Mouse (Mus musculus): ENCODE data around the gene Bves. TPM values are rescaled to one million over a fixed set of nuclear protein-coding genes. Genes with fewer than 3 reads are reported as not detected.

The Bves gene
- polyA plus RNA-seq, 1 experiment from 2014 or later = 1.4 TPM

DNA sequence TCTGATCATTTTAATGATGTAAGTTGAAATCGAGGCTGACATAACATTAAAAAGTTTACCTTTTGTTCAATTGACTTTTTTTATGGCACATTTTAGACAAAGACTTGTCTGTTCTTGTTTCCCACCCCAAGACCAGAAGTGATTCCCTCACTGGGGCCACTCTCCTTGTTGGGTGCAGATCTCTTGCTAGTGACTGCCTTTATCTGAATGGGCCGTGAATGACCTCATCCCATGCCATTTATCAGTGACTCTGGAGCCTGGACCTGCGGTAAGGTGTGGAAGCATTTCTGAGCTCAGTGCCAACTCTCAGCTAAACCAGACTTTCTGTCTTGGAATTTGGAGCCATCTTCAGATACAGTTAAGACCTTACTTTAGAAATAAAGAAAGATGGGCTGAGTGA is 34.1 kb downstream of the Bves start:
- ATAC-seq (replicated peaks; ENCODE audit: low FRiP score) (no peak), DNase-seq (ENCODE audit: low spot score) (no peak)
- H3K4me3 ChIP-seq (ENCODE audit: low read depth, low read length) = no peak overlapping the region
- no peaks in the 10 kb centered on the region for H3K27me3 ChIP-seq (replicated peaks; ENCODE audit: control insufficient read depth, insufficient read depth, low read length)
- no peak overlapping the region for H3K4me2 ChIP-seq
- H3K27ac ChIP-seq (ENCODE audit: low read depth, low read length) = no peak overlapping the region
- H3K9me3 ChIP-seq (ENCODE audit: control insufficient read depth, low read length) = no peaks in the 10 kb centered on the region
- 62% methylated on average over 3 of the region's 3 CpGs for WGBS
- no peaks in the 10 kb centered on the region for H3K36me3 ChIP-seq (ENCODE audit: control insufficient read depth, insufficient read depth, low read length)
- H3K4me1 ChIP-seq (replicated peaks; ENCODE audit: control insufficient read depth, insufficient read depth, low read length) = no peaks in the 10 kb centered on the region
- no peak overlapping the region for H3K9ac ChIP-seq (ENCODE audit: low read depth, low read length)

DNA sequence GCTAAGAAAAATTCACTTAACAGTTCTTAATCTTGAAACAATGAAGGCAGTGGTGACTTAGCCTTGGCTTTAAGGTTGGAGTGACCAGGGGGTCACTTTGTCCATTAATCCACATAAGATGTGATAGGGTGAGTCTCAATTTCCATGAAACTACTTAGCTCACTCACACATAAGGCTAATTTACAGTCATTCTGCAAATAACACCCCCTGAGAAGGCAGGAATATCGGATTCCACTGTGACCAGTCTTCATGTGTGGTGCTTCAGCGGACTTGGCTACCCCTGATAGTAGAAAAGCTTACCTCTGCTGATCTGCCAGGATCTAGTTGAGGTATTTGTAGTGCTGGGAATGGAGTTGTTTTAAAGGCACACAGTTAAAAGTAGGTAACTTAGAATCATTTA is 35.0 kb downstream of the Bves start:
- DNase-seq (ENCODE audit: low spot score) (no peak), ATAC-seq (replicated peaks; ENCODE audit: low FRiP score) (no peak)
- Histone ChIP-seq H3K4me1 (replicated peaks; ENCODE audit: control insufficient read depth, insufficient read depth, low read length) (no peaks in the 10 kb centered on the region), H3K27ac (ENCODE audit: low read depth, low read length) (no peak overlapping the region), H3K9ac (ENCODE audit: low read depth, low read length) (no peak overlapping the region), H3K4me2 (no peak overlapping the region), H3K27me3 (replicated peaks; ENCODE audit: control insufficient read depth, insufficient read depth, low read length) (no peaks in the 10 kb centered on the region), H3K9me3 (ENCODE audit: control insufficient read depth, low read length) (no peaks in the 10 kb centered on the region), H3K36me3 (ENCODE audit: control insufficient read depth, insufficient read depth, low read length) (no peaks in the 10 kb centered on the region), H3K4me3 (ENCODE audit: low read depth, low read length) (no peak overlapping the region)
- WGBS = 76% methylated on average over 2 of the region's 2 CpGs

DNA sequence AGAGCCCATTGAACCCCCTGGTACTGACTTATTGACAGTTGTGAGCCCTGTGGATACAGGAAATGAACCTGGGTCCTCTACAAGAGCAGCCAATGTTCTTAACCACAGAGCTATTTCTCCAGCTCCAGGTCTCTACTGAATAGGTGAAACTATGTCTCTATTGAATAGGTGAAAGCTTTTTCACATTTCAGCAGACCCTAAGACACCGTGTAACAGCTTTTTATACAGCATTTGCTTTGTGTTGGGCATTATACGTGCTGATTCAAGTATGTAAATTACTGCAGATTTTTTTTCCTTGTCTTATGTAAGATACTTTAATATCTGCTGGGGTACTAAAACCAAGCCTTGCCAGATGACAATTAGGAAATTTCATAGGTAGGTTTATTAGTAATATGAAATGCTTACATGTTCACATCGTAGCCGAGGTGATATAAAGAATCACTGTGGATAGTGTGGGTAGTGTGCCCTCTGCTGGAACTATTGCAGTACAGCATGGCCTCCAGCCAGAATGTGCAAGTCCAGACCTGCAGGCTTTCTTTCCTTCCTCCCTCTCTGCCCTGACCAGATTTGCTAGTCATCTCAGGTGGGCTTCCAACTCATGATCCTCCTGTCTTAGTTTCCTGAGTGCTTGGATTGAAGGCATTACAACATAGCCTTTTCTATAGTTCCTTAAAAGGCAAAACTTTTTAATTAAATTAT is 37.6 kb downstream of the Bves start:
- Histone ChIP-seq H3K4me3 (ENCODE audit: low read depth, low read length) (no peak overlapping the region), H3K4me2 (no peak overlapping the region), H3K36me3 (ENCODE audit: control insufficient read depth, insufficient read depth, low read length) (no peaks in the 10 kb centered on the region), H3K27ac (ENCODE audit: low read depth, low read length) (no peak overlapping the region), H3K9ac (ENCODE audit: low read depth, low read length) (no peak overlapping the region), H3K9me3 (ENCODE audit: control insufficient read depth, low read length) (no peaks in the 10 kb centered on the region), H3K4me1 (replicated peaks; ENCODE audit: control insufficient read depth, insufficient read depth, low read length) (peaks cover 2% of the 10 kb centered on the region; the same call in 1 of the 2 replicates), H3K27me3 (replicated peaks; ENCODE audit: control insufficient read depth, insufficient read depth, low read length) (no peaks in the 10 kb centered on the region)
- ATAC-seq (replicated peaks; ENCODE audit: low FRiP score) = 0 out of 2 replicates have a peak, but pooled peaks have one; percentile 34
- no peak for DNase-seq (ENCODE audit: low spot score)
- WGBS = 65% methylated on average over 4 of the region's 4 CpGs

DNA sequence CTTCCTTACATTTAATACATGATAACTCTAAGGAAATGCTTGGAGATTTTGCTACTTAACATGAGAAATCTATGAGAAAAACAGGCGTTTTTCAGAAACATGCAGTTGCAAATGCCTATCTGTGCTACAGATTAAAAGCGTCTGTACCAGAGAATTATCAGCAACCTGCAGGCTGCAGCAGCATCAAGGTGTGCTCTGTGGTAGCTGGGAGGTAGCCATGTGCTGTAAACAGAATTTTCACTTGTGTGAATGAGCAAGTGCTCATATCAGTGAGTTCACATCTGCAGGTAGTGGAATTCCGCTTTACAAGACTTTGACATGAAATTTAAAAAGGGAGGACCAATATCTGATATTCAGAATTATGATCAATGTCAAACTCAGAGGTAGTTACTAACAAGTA is 42.7 kb downstream of the Bves start:
- Histone ChIP-seq H3K27ac (ENCODE audit: low read depth, low read length) (no peak overlapping the region), H3K4me3 (ENCODE audit: low read depth, low read length) (no peak overlapping the region), H3K9ac (ENCODE audit: low read depth, low read length) (no peak overlapping the region), H3K4me2 (no peak overlapping the region), H3K4me1 (replicated peaks; ENCODE audit: control insufficient read depth, insufficient read depth, low read length) (peaks cover 5% of the 10 kb centered on the region; the same call in 1 of the 2 replicates), H3K36me3 (ENCODE audit: control insufficient read depth, insufficient read depth, low read length) (no peaks in the 10 kb centered on the region; the same call in 1 of the 2 replicates), H3K27me3 (replicated peaks; ENCODE audit: control insufficient read depth, insufficient read depth, low read length) (no peaks in the 10 kb centered on the region), H3K9me3 (ENCODE audit: control insufficient read depth, low read length) (no peaks in the 10 kb centered on the region)
- no peak for DNase-seq (ENCODE audit: low spot score)
- ATAC-seq (replicated peaks; ENCODE audit: low FRiP score) = peak; percentile 72
- WGBS = 55% methylated on average over 3 of the region's 3 CpGs

DNA sequence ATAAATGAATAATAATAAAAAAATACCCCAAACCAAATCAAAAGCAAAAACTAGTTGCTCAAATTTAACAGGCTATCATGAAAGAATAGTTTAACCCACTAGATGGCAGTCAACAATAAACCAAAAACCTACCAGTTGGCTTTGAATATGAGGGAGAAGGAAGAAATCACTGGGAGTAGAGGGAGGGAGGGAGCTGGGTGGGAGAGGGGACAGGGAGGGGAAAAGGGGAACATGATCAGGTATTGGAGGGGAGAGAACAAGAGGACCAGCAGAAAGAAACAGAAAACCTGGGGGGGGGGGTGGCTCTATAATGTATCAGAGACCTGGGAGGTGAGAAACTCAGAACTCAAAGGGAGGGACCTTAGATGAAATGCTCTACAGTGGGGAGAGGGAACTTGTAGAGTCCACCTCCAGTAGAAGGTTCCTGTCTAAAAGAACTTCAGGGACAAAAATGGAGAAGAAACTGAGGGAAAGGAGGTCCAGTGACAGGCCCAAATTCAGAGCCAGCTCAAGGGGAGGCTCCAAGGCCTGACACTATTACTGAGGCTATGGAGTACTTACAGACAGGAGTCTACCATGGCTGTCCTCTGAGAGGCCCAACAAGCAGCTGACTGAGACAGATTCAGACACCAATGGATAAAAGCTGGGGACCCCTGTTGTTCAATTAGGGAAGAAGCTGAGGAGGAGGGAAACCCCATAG is 46.5 kb downstream of the Bves start:
- Histone ChIP-seq H3K4me2 (no peak overlapping the region), H3K9ac (ENCODE audit: low read depth, low read length) (no peak overlapping the region), H3K9me3 (ENCODE audit: control insufficient read depth, low read length) (no peaks in the 10 kb centered on the region), H3K27me3 (replicated peaks; ENCODE audit: control insufficient read depth, insufficient read depth, low read length) (no peaks in the 10 kb centered on the region), H3K4me3 (ENCODE audit: low read depth, low read length) (no peak overlapping the region), H3K27ac (ENCODE audit: low read depth, low read length) (no peak overlapping the region), H3K4me1 (replicated peaks; ENCODE audit: control insufficient read depth, insufficient read depth, low read length) (peaks cover 5% of the 10 kb centered on the region; the same call in 1 of the 2 replicates), H3K36me3 (ENCODE audit: control insufficient read depth, insufficient read depth, low read length) (no peaks in the 10 kb centered on the region; the same call in 1 of the 2 replicates)
- DNase-seq (ENCODE audit: low spot score) = no peak
- ATAC-seq (replicated peaks; ENCODE audit: low FRiP score) = no peak

DNA sequence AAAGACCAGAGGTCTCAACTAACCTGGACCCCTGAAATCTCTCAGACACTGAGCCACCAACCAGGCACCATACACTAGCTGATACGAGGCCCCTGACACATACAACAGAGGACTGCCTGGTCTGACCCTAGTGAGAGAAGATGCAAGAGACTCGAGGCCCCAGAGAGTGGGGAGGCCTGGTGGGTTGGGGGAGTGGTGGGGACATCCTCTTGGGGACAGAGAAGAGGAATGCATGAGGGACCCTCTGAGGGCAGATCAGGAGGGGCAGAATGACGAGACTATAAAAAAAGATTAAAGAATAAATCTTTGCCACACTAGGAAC is 47.0 kb downstream of the Bves start:
- DNase-seq (ENCODE audit: low spot score) (no peak), ATAC-seq (replicated peaks; ENCODE audit: low FRiP score) (no peak)
- Histone ChIP-seq H3K36me3 (ENCODE audit: control insufficient read depth, insufficient read depth, low read length) (no peaks in the 10 kb centered on the region; the same call in 1 of the 2 replicates), H3K4me1 (replicated peaks; ENCODE audit: control insufficient read depth, insufficient read depth, low read length) (peaks cover 5% of the 10 kb centered on the region; the same call in 1 of the 2 replicates), H3K4me2 (no peak overlapping the region), H3K27me3 (replicated peaks; ENCODE audit: control insufficient read depth, insufficient read depth, low read length) (no peaks in the 10 kb centered on the region), H3K4me3 (ENCODE audit: low read depth, low read length) (no peak overlapping the region), H3K9ac (ENCODE audit: low read depth, low read length) (no peak overlapping the region), H3K27ac (ENCODE audit: low read depth, low read length) (no peak overlapping the region), H3K9me3 (ENCODE audit: control insufficient read depth, low read length) (no peaks in the 10 kb centered on the region)
- 75% methylated on average over 3 of the region's 3 CpGs for WGBS

DNA sequence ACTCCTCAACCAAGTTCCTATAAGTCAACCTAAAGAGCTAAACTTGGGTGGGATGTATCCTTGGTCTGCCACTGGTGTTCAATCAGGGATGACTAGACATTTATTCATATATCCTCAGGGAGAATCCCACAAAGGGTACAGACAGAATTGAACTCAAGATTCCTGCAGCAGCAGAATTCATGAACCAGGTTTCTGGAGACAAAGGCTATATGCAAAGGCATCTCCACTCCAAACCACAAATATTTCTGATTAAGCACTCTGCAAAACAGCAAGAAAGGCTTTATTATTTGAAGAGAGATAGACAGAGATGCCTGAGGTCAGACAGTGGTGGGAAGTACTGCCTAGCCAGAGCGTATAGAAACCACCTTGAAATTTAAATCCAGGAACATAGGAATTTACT is 62.6 kb downstream of the Bves start:
- Histone ChIP-seq H3K9ac (ENCODE audit: low read depth, low read length) (no peak overlapping the region), H3K4me1 (replicated peaks; ENCODE audit: control insufficient read depth, insufficient read depth, low read length) (peaks cover 10% of the 10 kb centered on the region), H3K27me3 (replicated peaks; ENCODE audit: control insufficient read depth, insufficient read depth, low read length) (no peaks in the 10 kb centered on the region), H3K4me3 (ENCODE audit: low read depth, low read length) (no peak overlapping the region), H3K36me3 (ENCODE audit: control insufficient read depth, insufficient read depth, low read length) (no peaks in the 10 kb centered on the region; the same call in 1 of the 2 replicates), H3K4me2 (no peak overlapping the region), H3K9me3 (ENCODE audit: control insufficient read depth, low read length) (no peaks in the 10 kb centered on the region), H3K27ac (ENCODE audit: low read depth, low read length) (no peak overlapping the region)
- ATAC-seq (replicated peaks; ENCODE audit: low FRiP score) (no peak), DNase-seq (ENCODE audit: low spot score) (no peak)
- 79% methylated on average over 1 of the region's 1 CpGs for WGBS

DNA sequence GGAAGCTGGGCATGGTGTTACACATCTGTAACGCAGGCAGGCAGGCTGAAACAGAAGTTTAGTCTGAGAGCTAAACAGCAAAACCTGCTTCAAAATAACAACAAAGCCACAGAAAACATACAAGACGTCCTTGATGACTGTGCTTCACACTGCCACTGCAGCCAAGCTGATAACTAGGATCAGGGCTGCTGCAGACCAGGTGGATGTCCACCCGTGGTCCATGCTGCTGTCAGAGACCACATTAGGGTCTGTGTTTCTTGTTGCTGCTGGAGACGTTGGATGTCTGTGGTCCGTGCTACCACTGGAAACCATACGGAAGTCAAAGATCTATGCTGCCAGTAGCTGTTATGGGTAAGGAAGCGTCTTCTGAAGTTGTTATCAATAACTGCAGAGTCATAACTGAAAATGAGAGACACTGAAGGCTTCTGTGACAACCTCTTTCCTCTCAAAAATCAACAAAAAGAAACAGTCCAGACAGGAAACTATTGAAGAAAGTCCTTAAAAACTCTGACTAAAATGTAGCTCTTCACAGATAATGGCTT is 64.2 kb downstream of the Bves start:
- WGBS = 49% methylated on average over 7 of the region's 7 CpGs
- no peak for DNase-seq (ENCODE audit: low spot score)

More for the DNA sequence above, 64.2 kb downstream of the Bves start:
- Histone ChIP-seq H3K36me3 (ENCODE audit: control insufficient read depth, insufficient read depth, low read length) (no peaks in the 10 kb centered on the region; the same call in 1 of the 2 replicates), H3K4me1 (replicated peaks; ENCODE audit: control insufficient read depth, insufficient read depth, low read length) (peaks cover 10% of the 10 kb centered on the region), H3K4me2 (peak overlapping the region; percentile 41), H3K27me3 (replicated peaks; ENCODE audit: control insufficient read depth, insufficient read depth, low read length) (no peaks in the 10 kb centered on the region), H3K27ac (ENCODE audit: low read depth, low read length) (peak overlapping the region; percentile 20; the same call in 1 of the 2 replicates), H3K9ac (ENCODE audit: low read depth, low read length) (no peak overlapping the region), H3K4me3 (ENCODE audit: low read depth, low read length) (no peak overlapping the region), H3K9me3 (ENCODE audit: control insufficient read depth, low read length) (no peaks in the 10 kb centered on the region)
- ATAC-seq (replicated peaks; ENCODE audit: low FRiP score) = peak; percentile 68
